Mouse (Mus musculus): ENCODE results near the gene Ccr1. TPM values are rescaled to one million over a fixed set of nuclear protein-coding genes. Genes with fewer than 3 reads are reported as not detected.

Gene Ccr1
- total RNA-seq, 2 experiments from 2014 or later, result 2.6 to 2.9 TPM

- no peak for DNase-seq (ENCODE audit: low spot score in 2 of 2)
Observed at GRCm38 (mm10) chr9:123928118-123928758, 40.3 kb downstream of the Ccr1 start.

- DNase-seq (ENCODE audit: low spot score in 2 of 2), result no peak
Observed at GRCm38 (mm10) chr9:123927281-123927960, 41.1 kb downstream of the Ccr1 start.

GRCm38 (mm10) chr9:123926041-123926440 lies 42.5 kb downstream of the Ccr1 start:
- peak in 1 of 2 experiments; percentile 19 for DNase-seq (ENCODE audit: low spot score in 2 of 2)

- DNase-seq (ENCODE audit: low spot score in 2 of 2), result peak; percentile 73 to 85
Observed at GRCm38 (mm10) chr9:123925101-123925946, 43.2 kb downstream of the Ccr1 start.

- DNase-seq (ENCODE audit: low spot score in 2 of 2), result peak; percentile 86 to 87
Observed at GRCm38 (mm10) chr9:123924589-123925066, 43.9 kb downstream of the Ccr1 start.

- DNase-seq (ENCODE audit: low spot score in 2 of 2), result peak; percentile 32 to 59
Observed at GRCm38 (mm10) chr9:123924035-123924434, 44.5 kb downstream of the Ccr1 start.

- peak in 1 of 2 experiments; percentile 15 for DNase-seq (ENCODE audit: low spot score in 2 of 2)
Observed at GRCm38 (mm10) chr9:123923146-123923991, 45.1 kb downstream of the Ccr1 start.

Other genes starting within 250 kb of the Ccr1 start
- not detected for gene Cxcr6, start 162.2 kb downstream of the Ccr1 start, total RNA-seq (2021)
- 10 to 100 TPM; 61.5 to 63.9 TPM for gene Fyco1, start 116.8 kb downstream of the Ccr1 start, total RNA-seq (2021)
- gene Xcr1, start 106.7 kb downstream of the Ccr1 start, total RNA-seq (2021), result under 1 TPM in 1 of 2 experiments, not detected in 1; 0.11 TPM
- gene Ccr1l1, start 9.7 kb upstream of the Ccr1 start, total RNA-seq (2021), result not detected
- gene Ccr3, start 53.3 kb upstream of the Ccr1 start, total RNA-seq (2021), result under 1 TPM; 0.11 to 0.14 TPM
- 1 to 10 TPM; 1.4 to 1.6 TPM for gene Ccr2, start 133.3 kb upstream of the Ccr1 start, total RNA-seq (2021)
- gene Ccr5, start 152.9 kb upstream of the Ccr1 start, total RNA-seq (2021), result 1 to 10 TPM; 1.6 to 3.2 TPM